Mouse (Mus musculus): ENCODE results near the gene Slc37a1.

DNA sequence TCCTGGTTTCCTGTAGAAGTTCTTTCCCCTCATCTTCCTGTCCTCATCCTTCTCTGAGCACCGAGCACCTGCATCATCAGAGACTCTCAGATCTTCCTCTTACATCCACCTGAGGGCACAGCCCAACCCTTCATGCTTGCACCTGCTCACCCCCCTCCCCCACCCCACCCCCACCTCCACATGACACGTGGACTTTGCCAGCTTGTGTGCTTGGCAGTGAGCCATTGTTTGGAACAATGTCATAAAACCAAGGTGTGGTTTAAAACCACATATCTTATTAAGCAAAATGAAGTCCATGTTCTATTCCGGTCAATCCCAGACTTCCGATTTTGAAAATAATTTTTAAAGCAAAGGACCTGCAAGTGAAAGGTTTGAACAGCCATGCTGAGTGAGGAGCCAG, 35.9 kb downstream of the Slc37a1 start:
- TF ChIP-seq CTCF (IDR thresholded peaks at IDR 0.05; ENCODE audit: borderline replicate concordance, extremely low read depth, insufficient read depth, insufficient read length) (no peak), POLR2A (IDR thresholded peaks at IDR 0.05; ENCODE audit: borderline replicate concordance, extremely low read depth, insufficient read depth, insufficient read length, poor library complexity, severe bottlenecking) (no peak)

Data from brain, embryonic 14.5 days (tissue).